ENCODE assay signal across 8 mouse cellular contexts in the genomic region with DNA sequence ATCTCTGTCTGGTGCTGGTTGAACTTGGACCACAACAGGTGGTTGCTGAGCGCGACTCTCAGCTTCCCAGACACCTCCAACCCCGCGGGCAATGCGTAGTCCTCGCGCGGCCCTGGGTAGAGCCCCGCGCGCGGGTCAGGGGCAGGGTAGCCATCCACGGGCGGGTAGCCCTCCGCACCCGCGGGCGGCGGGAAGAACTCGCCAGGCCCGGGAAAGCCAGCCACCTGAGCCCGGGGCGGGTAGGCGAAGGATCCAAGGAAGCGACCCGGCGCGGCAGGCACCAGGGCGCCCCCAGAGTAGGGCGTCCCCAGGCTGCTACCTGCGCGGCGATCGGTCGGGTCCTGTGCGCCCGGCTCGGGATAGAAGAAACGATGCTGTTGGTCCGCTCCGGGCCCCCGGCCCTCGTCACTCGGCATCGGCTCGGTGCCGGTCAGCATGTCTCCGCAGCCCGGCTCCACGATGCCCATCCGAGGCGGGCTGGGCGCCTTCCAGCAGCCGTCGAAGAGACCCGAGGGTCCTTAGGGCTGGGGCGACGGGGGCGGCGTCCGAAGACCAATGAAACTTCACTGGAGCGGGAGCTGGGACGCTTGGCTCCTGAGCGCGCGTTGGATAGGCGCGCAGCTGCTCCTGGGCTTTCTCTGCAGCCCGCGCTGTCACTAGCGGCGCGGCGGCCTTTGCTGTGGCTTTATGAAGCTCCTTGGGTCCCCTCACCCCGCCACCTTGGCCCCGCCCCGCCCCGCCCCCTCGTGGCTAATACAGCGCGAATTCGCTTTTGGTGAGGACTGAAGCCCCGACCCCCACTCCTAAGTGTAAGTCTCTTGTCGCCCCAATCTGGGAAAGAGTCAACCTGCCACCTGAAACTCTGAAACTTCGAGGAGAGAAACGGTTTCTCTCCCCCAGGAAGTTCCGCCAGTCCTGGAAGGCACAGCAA. TPM values are rescaled to one million over a fixed set of nuclear protein-coding genes. Genes with fewer than 3 reads are reported as not detected.
DNase-seq lines count a peak whose midpoint lies in the region; ATAC-seq and TF ChIP-seq lines count a peak whose summit lies in the region.

Tbx21 (minus strand) TSS at position 661 of the 931 bp plus-strand sequence.

- 1% methylated on average over 87 of the region's 87 CpGs for WGBS in lung, adult 2 months
- under 1% methylated on average over 51 of the region's 87 CpGs for WGBS in embryonic facial prominence, embryonic 14.5 days
- under 1% methylated on average over 83 of the region's 87 CpGs for WGBS in limb, embryonic 15.5 days
- under 1% methylated on average over 87 of the region's 87 CpGs for WGBS in small intestine, adult 2 months

- peaks cover 2% of the 10 kb centered on the region; the same call in 1 of the 2 replicates for H3K4me1 ChIP-seq in lung, adult 2 months (ENCODE audit: control insufficient read depth, insufficient read depth, low read length)
- H3K4me1 ChIP-seq in embryonic facial prominence, embryonic 14.5 days (ENCODE audit: control insufficient read depth, insufficient read depth, low read length): peaks cover 5% of the 10 kb centered on the region; the same call in 1 of the 2 replicates
- H3K4me1 ChIP-seq in limb, embryonic 15.5 days: peaks cover 19% of the 10 kb centered on the region
- H3K4me1 ChIP-seq in small intestine, adult 2 months (ENCODE audit: control insufficient read depth, insufficient read depth, insufficient read length, low read length): no peaks in the 10 kb centered on the region

- no peak for DNase-seq in lung, adult 2 months
- no peak for DNase-seq in lung, adult 18-20 months
- peak; percentile 22 for DNase-seq in embryonic facial prominence, embryonic 14.5 days (ENCODE audit: low spot score)
- no peak for DNase-seq in layer of hippocampus, adult 9-10 months (ENCODE audit: low spot score)
- DNase-seq in ovary, postnatal 36 days (ENCODE audit: low spot score): no peak
- no peak for DNase-seq in gastrocnemius, postnatal 36 days

- intact Hi-C loops in gastrocnemius, postnatal 36 days (cut with DNase I): no loop called here

- H3K4me3 ChIP-seq in lung, adult 2 months (replicated peaks; ENCODE audit: extremely low read depth, low read depth, low read length): peak within 1 kb of the TSS; percentile 14
- H3K4me3 ChIP-seq in embryonic facial prominence, embryonic 14.5 days (ENCODE audit: low read depth, low read length): peak within 1 kb of the TSS; percentile 45
- peak within 1 kb of the TSS; percentile 42 for H3K4me3 ChIP-seq in limb, embryonic 15.5 days
- peak within 1 kb of the TSS; percentile 57 for H3K4me3 ChIP-seq in small intestine, adult 2 months (ENCODE audit: low read depth, low read length)

- H3K27ac ChIP-seq in embryonic facial prominence, embryonic 14.5 days (replicated peaks; ENCODE audit: low read depth, low read length): no peak within 1 kb of the TSS
- H3K27ac ChIP-seq in limb, embryonic 15.5 days: no peak within 1 kb of the TSS
- H3K27ac ChIP-seq in small intestine, adult 2 months (ENCODE audit: insufficient read depth, low read depth, low read length): no peak within 1 kb of the TSS

- TF ChIP-seq CTCF in lung, adult 2 months (IDR thresholded peaks at IDR 0.05; ENCODE audit: insufficient read depth, low read length): no peak
- TF ChIP-seq CTCF in small intestine, adult 2 months (IDR thresholded peaks at IDR 0.05; ENCODE audit: extremely low read depth, insufficient read length, insufficient replicate concordance, low read depth, low read length): no peak

- H3K4me2 ChIP-seq in embryonic facial prominence, embryonic 14.5 days (ENCODE audit: low read depth, low read length): peak within 1 kb of the TSS; percentile 73
- H3K4me2 ChIP-seq in limb, embryonic 15.5 days: peak within 1 kb of the TSS; percentile 81

- no peaks in the 10 kb centered on the region for H3K36me3 ChIP-seq in embryonic facial prominence, embryonic 14.5 days (ENCODE audit: control insufficient read depth, insufficient read depth, low read length)
- no peaks in the 10 kb centered on the region for H3K36me3 ChIP-seq in limb, embryonic 15.5 days
- H3K36me3 ChIP-seq in small intestine, adult 2 months (ENCODE audit: control insufficient read depth, insufficient read depth, low read length): no peaks in the 10 kb centered on the region

- no peaks in the 10 kb centered on the region for H3K9me3 ChIP-seq in embryonic facial prominence, embryonic 14.5 days (ENCODE audit: control insufficient read depth, low read length)
- no peaks in the 10 kb centered on the region for H3K9me3 ChIP-seq in limb, embryonic 15.5 days

- H3K27me3 ChIP-seq in embryonic facial prominence, embryonic 14.5 days (replicated peaks; ENCODE audit: control insufficient read depth, insufficient read depth, low read length): peaks cover 64% of the 10 kb centered on the region
- peaks cover 80% of the 10 kb centered on the region for H3K27me3 ChIP-seq in limb, embryonic 15.5 days
- peaks cover 44% of the 10 kb centered on the region for H3K27me3 ChIP-seq in small intestine, adult 2 months (ENCODE audit: control insufficient read depth, insufficient read depth, low read length)

- ATAC-seq in embryonic facial prominence, embryonic 14.5 days (ENCODE audit: low read depth): no peak
- ATAC-seq in limb, embryonic 15.5 days (ENCODE audit: insufficient number of reproducible peaks, low FRiP score, low TSS enrichment, low read depth): no peak

- TF ChIP-seq POLR2A in lung, adult 2 months (IDR thresholded peaks at IDR 0.05; ENCODE audit: borderline replicate concordance, extremely low read depth, low read depth, low read length): no peak
- TF ChIP-seq POLR2A in small intestine, adult 2 months (IDR thresholded peaks at IDR 0.05; ENCODE audit: low read depth, low read length): peak; percentile 40; the same call in 1 of the 2 replicates

- H3K9ac ChIP-seq in embryonic facial prominence, embryonic 14.5 days (ENCODE audit: low read depth, low read length): peak within 1 kb of the TSS; percentile 49
- H3K9ac ChIP-seq in limb, embryonic 15.5 days: peak within 1 kb of the TSS; percentile 11; the same call in 1 of the 2 replicates

RNA-seq across cellular contexts. Expression of gene Tbx21, which starts in this region (rescaled TPM):
- 1.9 and 3.0 TPM in 2 replicates for polyA plus RNA-seq in lung, adult 2 months (2012; rRNA removed)
- 0.13 and 0.26 TPM in 2 replicates for polyA plus RNA-seq in embryonic facial prominence, embryonic 14.5 days (2014; fragmentation: Nextera tagmentation; extraction: Ambion mirVana)
- 0.14 TPM in 1 of 2 replicates, not detected in the other for polyA plus RNA-seq in limb, embryonic 15.5 days (2015; fragmentation: Nextera tagmentation; extraction: Ambion mirVana)
- polyA plus RNA-seq in small intestine, adult 2 months (2012; rRNA removed): 1.0 and 2.3 TPM in 2 replicates
- under 1 TPM; 0.44 to 0.69 TPM for total RNA-seq in gastrocnemius, postnatal 36 days (2021)

Comparison
In these comparisons a context has a peak if more than half of its experiments do, and no peak if none do; other contexts are left out.
1. Peak in DNase-seq, H3K4me3 ChIP-seq, H3K9ac ChIP-seq and H3K4me2 ChIP-seq in embryonic facial prominence, embryonic 14.5 days; RNA of the gene not detected or under 1 TPM.